Mouse (Mus musculus): Measurements from ENCODE around the gene Tfpi.
"Not testable (repeated sequence)": the region's sequence is repeated elsewhere in the genome, so short reads cannot be mapped to it uniquely, and the experiment has no call there.

The Tfpi gene

GRCm38 (mm10) chr2:84476577-84476976 is at the start of gene Tfpi:
Tfpi (minus strand) TSS chr2:84476775.
- in situ Hi-C loops (cut with MboI, MseI) = no loop called here

- in situ Hi-C loops (cut with MboI, MseI) = loop anchor here (5.0 kb wide), 1 partner anchor 81 kb away; no protein-coding TSS in a partner anchor
Observed at GRCm38 (mm10) chr2:84526221-84526620, 49.6 kb upstream of the Tfpi start.

- in situ Hi-C loops (cut with MboI, MseI) = loop anchor here (5.0 kb wide), 1 partner anchor 81 kb away; no protein-coding TSS in a partner anchor
Observed at GRCm38 (mm10) chr2:84525806-84526205, 49.2 kb upstream of the Tfpi start.

GRCm38 (mm10) chr2:84525047-84525446 is 48.5 kb upstream of the Tfpi start:
- in situ Hi-C loops (cut with MboI, MseI) = loop anchor here (5.0 kb wide), 1 partner anchor 82 kb away; no protein-coding TSS in a partner anchor

GRCm38 (mm10) chr2:84523994-84524393 is 47.4 kb upstream of the Tfpi start:
- in situ Hi-C loops (cut with MboI, MseI) = no loop called here

GRCm38 (mm10) chr2:84523103-84523865 is 46.7 kb upstream of the Tfpi start:
- in situ Hi-C loops (cut with MboI, MseI) = no loop called here

GRCm38 (mm10) chr2:84519514-84520067 is 43.0 kb upstream of the Tfpi start:
- in situ Hi-C loops (cut with MboI, MseI) = no loop called here

GRCm38 (mm10) chr2:84518767-84519166 is 42.2 kb upstream of the Tfpi start:
- in situ Hi-C loops (cut with MboI, MseI) = no loop called here

- in situ Hi-C loops (cut with MboI, MseI) = no loop called here
Observed at GRCm38 (mm10) chr2:84513281-84513680, 36.7 kb upstream of the Tfpi start.

GRCm38 (mm10) chr2:84511508-84511907 is 34.9 kb upstream of the Tfpi start:
- in situ Hi-C loops (cut with MboI, MseI) = no loop called here

- in situ Hi-C loops (cut with MboI, MseI) = no loop called here
Observed at GRCm38 (mm10) chr2:84511036-84511435, 34.5 kb upstream of the Tfpi start.

GRCm38 (mm10) chr2:84504954-84505394 is 28.4 kb upstream of the Tfpi start:
- in situ Hi-C loops (cut with MboI, MseI) = not testable (repeated sequence)

- in situ Hi-C loops (cut with MboI, MseI) = no loop called here
Observed at GRCm38 (mm10) chr2:84504285-84504684, 27.7 kb upstream of the Tfpi start.

GRCm38 (mm10) chr2:84498921-84499320 is 22.3 kb upstream of the Tfpi start:
- in situ Hi-C loops (cut with MboI, MseI) = no loop called here

GRCm38 (mm10) chr2:84495108-84495507 is 18.5 kb upstream of the Tfpi start:
- in situ Hi-C loops (cut with MboI, MseI) = no loop called here

- in situ Hi-C loops (cut with MboI, MseI) = no loop called here
Observed at GRCm38 (mm10) chr2:84493626-84494025, 17.1 kb upstream of the Tfpi start.

GRCm38 (mm10) chr2:84491715-84492114 is 15.1 kb upstream of the Tfpi start:
- in situ Hi-C loops (cut with MboI, MseI) = no loop called here

GRCm38 (mm10) chr2:84487705-84488291 is 11.2 kb upstream of the Tfpi start:
- in situ Hi-C loops (cut with MboI, MseI) = no loop called here

GRCm38 (mm10) chr2:84481863-84482262 is 5.3 kb upstream of the Tfpi start:
- in situ Hi-C loops (cut with MboI, MseI) = no loop called here

GRCm38 (mm10) chr2:84479036-84479435 is 2.5 kb upstream of the Tfpi start:
- in situ Hi-C loops (cut with MboI, MseI) = no loop called here

GRCm38 (mm10) chr2:84477759-84478158 is 1.2 kb upstream of the Tfpi start:
- in situ Hi-C loops (cut with MboI, MseI) = no loop called here

- in situ Hi-C loops (cut with MboI, MseI) = no loop called here
Observed at GRCm38 (mm10) chr2:84476131-84476530, 444 bp downstream of the Tfpi start.

GRCm38 (mm10) chr2:84475601-84476000 is 974 bp downstream of the Tfpi start:
- in situ Hi-C loops (cut with MboI, MseI) = no loop called here
